Mouse (Mus musculus): ENCODE measurements at regions not wholly inside any gene's neighbourhood (a gene's known extent, or its start where the extent isn't known, plus 50 kb on each side); places are given as distances from the start of the nearest gene placed in this dataset.

GRCm38 (mm10) chr12:45745697-45746096 lies 671.2 kb upstream of the Stxbp6 start:
- DNase-seq (ENCODE audit: low spot score in 2 of 2), result no peak

- DNase-seq (ENCODE audit: low spot score in 2 of 2), result no peak
Observed at GRCm38 (mm10) chr12:45744619-45745018, 670.1 kb upstream of the Stxbp6 start.

- DNase-seq (ENCODE audit: low spot score in 2 of 2), result no peak
Observed at GRCm38 (mm10) chr12:45733661-45734060, 659.2 kb upstream of the Stxbp6 start.

- no peak for DNase-seq (ENCODE audit: low spot score in 2 of 2)
Observed at GRCm38 (mm10) chr12:45724565-45725370, 650.3 kb upstream of the Stxbp6 start.

- DNase-seq (ENCODE audit: low spot score in 2 of 2), result no peak
Observed at GRCm38 (mm10) chr12:45711351-45711750, 636.8 kb upstream of the Stxbp6 start.

GRCm38 (mm10) chr12:45710766-45711165 lies 636.3 kb upstream of the Stxbp6 start:
- DNase-seq (ENCODE audit: low spot score in 2 of 2), result no peak

- no peak for DNase-seq (ENCODE audit: low spot score in 2 of 2)
Observed at GRCm38 (mm10) chr12:45689291-45689690, 614.8 kb upstream of the Stxbp6 start.

- DNase-seq (ENCODE audit: low spot score in 2 of 2), result no peak
Observed at GRCm38 (mm10) chr12:45686765-45687164, 612.3 kb upstream of the Stxbp6 start.

GRCm38 (mm10) chr12:45672361-45672760 lies 597.9 kb upstream of the Stxbp6 start:
- DNase-seq (ENCODE audit: low spot score in 2 of 2), result no peak

- DNase-seq (ENCODE audit: low spot score in 2 of 2), result no peak
Observed at GRCm38 (mm10) chr12:45671554-45671948, 597.0 kb upstream of the Stxbp6 start.

- no peak for DNase-seq (ENCODE audit: low spot score in 2 of 2)
Observed at GRCm38 (mm10) chr12:45670874-45671553, 596.5 kb upstream of the Stxbp6 start.

GRCm38 (mm10) chr12:45670246-45670873 lies 595.9 kb upstream of the Stxbp6 start:
- DNase-seq (ENCODE audit: low spot score in 2 of 2), result no peak

GRCm38 (mm10) chr12:45659612-45660011 lies 585.1 kb upstream of the Stxbp6 start:
- DNase-seq (ENCODE audit: low spot score in 2 of 2), result no peak

GRCm38 (mm10) chr12:45656574-45656973 lies 582.1 kb upstream of the Stxbp6 start:
- DNase-seq (ENCODE audit: low spot score in 2 of 2), result no peak

- DNase-seq (ENCODE audit: low spot score in 2 of 2), result no peak
Observed at GRCm38 (mm10) chr12:45648654-45649053, 574.1 kb upstream of the Stxbp6 start.

GRCm38 (mm10) chr12:45644180-45644579 lies 569.7 kb upstream of the Stxbp6 start:
- DNase-seq (ENCODE audit: low spot score in 2 of 2), result no peak

GRCm38 (mm10) chr12:45622830-45623229 lies 548.3 kb upstream of the Stxbp6 start:
- DNase-seq (ENCODE audit: low spot score in 2 of 2), result no peak

GRCm38 (mm10) chr12:45620056-45620455 lies 545.5 kb upstream of the Stxbp6 start:
- no peak for DNase-seq (ENCODE audit: low spot score in 2 of 2)

GRCm38 (mm10) chr12:45614509-45615150 lies 540.1 kb upstream of the Stxbp6 start:
- DNase-seq (ENCODE audit: low spot score in 2 of 2), result no peak

- no peak for DNase-seq (ENCODE audit: low spot score in 2 of 2)
Observed at GRCm38 (mm10) chr12:45614074-45614473, 539.6 kb upstream of the Stxbp6 start.

- DNase-seq (ENCODE audit: low spot score in 2 of 2), result no peak
Observed at GRCm38 (mm10) chr12:45599443-45599842, 524.9 kb upstream of the Stxbp6 start.

- no peak for DNase-seq (ENCODE audit: low spot score in 2 of 2)
Observed at GRCm38 (mm10) chr12:45597904-45598570, 523.5 kb upstream of the Stxbp6 start.

All from urinary bladder, postnatal 4 days (tissue).